7 mouse cellular contexts compared by ENCODE assay signal in the genomic region with DNA sequence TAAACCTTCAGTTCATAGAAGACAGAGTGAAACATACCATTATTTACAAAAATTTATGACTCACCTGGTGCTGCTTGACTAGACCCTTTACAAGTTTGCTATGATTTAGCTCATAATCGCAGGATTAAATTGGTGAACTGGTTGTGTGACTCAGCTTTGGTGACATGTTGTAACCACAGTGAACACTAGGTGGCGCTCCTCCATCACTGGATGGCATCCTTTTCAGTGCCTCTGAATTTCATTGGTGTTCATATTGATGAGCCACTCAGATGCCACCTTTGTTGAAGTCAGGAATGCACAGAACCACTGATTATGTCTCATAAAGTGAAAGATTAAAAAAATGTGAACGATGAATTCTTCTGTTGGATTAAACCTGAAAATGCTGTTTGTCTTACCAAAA. TPM values are rescaled to one million over a fixed set of nuclear protein-coding genes. Genes with fewer than 3 reads are reported as not detected.
DNase-seq lines count a peak whose midpoint lies in the region; ATAC-seq and TF ChIP-seq lines count a peak whose summit lies in the region.

No protein-coding gene starts in this region.

- DNase-seq in adipocyte (ENCODE audit: low spot score) = peak; percentile 81
- peak; percentile 79 for DNase-seq in gastrocnemius, postnatal 10 days
- DNase-seq in layer of hippocampus, adult 8-10 months (ENCODE audit: low spot score in 2 of 2) = peak; percentile 54 to 87
- peak; percentile 30 to 74 for DNase-seq in lung, postnatal 4 days
- peak; percentile 82 to 91 for DNase-seq in right cerebral cortex, postnatal 10 days (ENCODE audit: low spot score in 2 of 2)

- H3K4me3 ChIP-seq in E14TG2a.4 (replicated peaks; ENCODE audit: low read length) = no peak overlapping the region

- ATAC-seq in common myeloid progenitor, adult 5-6 weeks (replicated peaks; ENCODE audit: low read depth, poor library complexity, severe bottlenecking) = peak; percentile 85

- TF ChIP-seq CTCF in E14TG2a.4 (conservative IDR thresholded peaks at IDR 0.05; ENCODE audit: low read length) = peak; percentile 79

- H3K27me3 ChIP-seq in E14TG2a.4 (ENCODE audit: insufficient read depth, low read length) = no peaks in the 10 kb centered on the region

- peaks cover 23% of the 10 kb centered on the region for H3K36me3 ChIP-seq in E14TG2a.4 (ENCODE audit: insufficient read depth, low read length)

- H3K9me3 ChIP-seq in E14TG2a.4 (ENCODE audit: low read length) = no peaks in the 10 kb centered on the region

- H3K4me1 ChIP-seq in E14TG2a.4 (replicated peaks; ENCODE audit: low read depth, low read length) = peaks cover 19% of the 10 kb centered on the region

RNA-seq across cellular contexts. Expression of a gene that starts 9.4 kb away (rescaled TPM):
- 35.9 and 36.5 TPM in 2 replicates for total RNA-seq in common myeloid progenitor, adult 5-6 weeks (2017)
- 10 to 100 TPM; 23.4 to 25.3 TPM for total RNA-seq in gastrocnemius, postnatal 10 days (2021)
- total RNA-seq in layer of hippocampus, adult 8-10 months (2022) = 10 to 100 TPM; 21.5 to 24.6 (median 21.8) TPM

RNA-seq across cellular contexts. Expression of a gene that starts 12.8 kb away (rescaled TPM):
- 37.0 and 37.3 TPM in 2 replicates for total RNA-seq in common myeloid progenitor, adult 5-6 weeks (2017)
- 1 to 10 TPM; 6.1 to 6.2 TPM for total RNA-seq in gastrocnemius, postnatal 10 days (2021)
- total RNA-seq in layer of hippocampus, adult 8-10 months (2022) = 10 to 100 TPM; 25.4 to 31.7 (median 28.6) TPM

RNA-seq across cellular contexts. Expression of a gene that starts 41.3 kb away (rescaled TPM):
- total RNA-seq in common myeloid progenitor, adult 5-6 weeks (2017) = 37.2 and 38.9 TPM in 2 replicates
- 1 to 10 TPM; 5.0 to 5.4 TPM for total RNA-seq in gastrocnemius, postnatal 10 days (2021)
- 10 to 100 TPM; 18.5 to 22.8 (median 22.0) TPM for total RNA-seq in layer of hippocampus, adult 8-10 months (2022)
